Mouse (Mus musculus): ENCODE results near the gene Gemin6.
"Not testable (repeated sequence)": the region's sequence is repeated elsewhere in the genome, so short reads cannot be mapped to it uniquely, and the experiment has no call there.

GRCm38 (mm10) chr17:80178846-80179245 is 45.4 kb upstream of the Gemin6 start:
- TF ChIP-seq CTCF, EP300 (IDR thresholded peaks at IDR 0.05; ENCODE audit: low read depth): not testable (repeated sequence)
